Mouse (Mus musculus): Measurements from ENCODE around the gene Ccl25.

GRCm38 (mm10) chr8:4403960-4404879 lies 79.2 kb downstream of the Ccl25 start:
- TF ChIP-seq POLR2A (IDR thresholded peaks at IDR 0.05; ENCODE audit: control insufficient read depth, low read depth, low read length) (no peak), CTCF (IDR thresholded peaks at IDR 0.05; ENCODE audit: control insufficient read depth, insufficient read depth, insufficient replicate concordance, low read depth, low read length) (no peak)
